Mouse (Mus musculus) thymus, adult 2 months (tissue): ENCODE measurements around the gene Aco2. TPM values are rescaled to one million over a fixed set of nuclear protein-coding genes. Genes with fewer than 3 reads are reported as not detected.

Source experiments
- DNase-seq: peaks from one replicate; pipeline ENCODE4 v3.0.0; 2021
- H3K27ac ChIP-seq: fragments of 200-500 bp; 2 replicates; pipeline ENCODE4 v1.5.1; 2012; ENCODE audit warnings: low read length, control low read depth; ENCODE audit not compliant: control insufficient read depth, insufficient read depth
- H3K27me3 ChIP-seq: fragments of 200-500 bp; 2 replicates; pipeline ENCODE4 v1.6.1; 2012; ENCODE audit warnings: mild to moderate bottlenecking, low read length, moderate library complexity, mixed read lengths; ENCODE audit not compliant: control insufficient read depth, insufficient read depth
- H3K36me3 ChIP-seq: fragments of 200-500 bp; 2 replicates; pipeline ENCODE4 v1.6.1; 2012; ENCODE audit warnings: mild to moderate bottlenecking, low read length, moderate library complexity; ENCODE audit not compliant: control insufficient read depth, insufficient read depth
- H3K4me1 ChIP-seq: fragments of 200-500 bp; replicated peaks from 2 replicates; pipeline ENCODE4 v1.6.1; 2012; ENCODE audit warnings: low read length; ENCODE audit not compliant: control insufficient read depth, insufficient read depth
- H3K4me3 ChIP-seq: fragments of 200-500 bp; 2 replicates; pipeline ENCODE4 v1.5.1; 2012; ENCODE audit warnings: mild to moderate bottlenecking, low read length, control low read depth, moderate library complexity; ENCODE audit not compliant: control insufficient read depth, insufficient read depth
- CTCF ChIP-seq: fragments of 200-500 bp; IDR thresholded peaks from 2 replicates; pipeline ENCODE4 v1.5.1; 2012; ENCODE audit warnings: mild to moderate bottlenecking, control low read depth, low read length, moderate library complexity, borderline replicate concordance; ENCODE audit not compliant: control insufficient read depth, poor library complexity, insufficient read depth; ENCODE audit errors: extremely low read depth
- POLR2A ChIP-seq: fragments of 200-500 bp; IDR thresholded peaks from 2 replicates; pipeline ENCODE4 v1.6.1; 2012; ENCODE audit warnings: mild to moderate bottlenecking, low read length, control low read depth, moderate library complexity; ENCODE audit not compliant: control insufficient read depth, poor library complexity, insufficient read depth; ENCODE audit errors: extremely low read depth
- WGBS: fragments of 180-500 bp; shearing (Covaris S2); methylation state at CpG from one replicate; pipeline ENCODE4 v1.1.7; 2018; 5-methylcytosine and 5-hydroxymethylcytosine counted together
- polyA plus RNA-seq: library from polyadenylated mRNA; depleted of rRNA; stranded (reverse); fragments of >200 nt; gene quantifications from 2 replicates; pipeline ENCODE4 v1.2.3, GENCODE M21; 2012; rRNA removed

Aco2 gene
- 342 and 377 TPM in 2 replicates for polyA plus RNA-seq

DNA sequence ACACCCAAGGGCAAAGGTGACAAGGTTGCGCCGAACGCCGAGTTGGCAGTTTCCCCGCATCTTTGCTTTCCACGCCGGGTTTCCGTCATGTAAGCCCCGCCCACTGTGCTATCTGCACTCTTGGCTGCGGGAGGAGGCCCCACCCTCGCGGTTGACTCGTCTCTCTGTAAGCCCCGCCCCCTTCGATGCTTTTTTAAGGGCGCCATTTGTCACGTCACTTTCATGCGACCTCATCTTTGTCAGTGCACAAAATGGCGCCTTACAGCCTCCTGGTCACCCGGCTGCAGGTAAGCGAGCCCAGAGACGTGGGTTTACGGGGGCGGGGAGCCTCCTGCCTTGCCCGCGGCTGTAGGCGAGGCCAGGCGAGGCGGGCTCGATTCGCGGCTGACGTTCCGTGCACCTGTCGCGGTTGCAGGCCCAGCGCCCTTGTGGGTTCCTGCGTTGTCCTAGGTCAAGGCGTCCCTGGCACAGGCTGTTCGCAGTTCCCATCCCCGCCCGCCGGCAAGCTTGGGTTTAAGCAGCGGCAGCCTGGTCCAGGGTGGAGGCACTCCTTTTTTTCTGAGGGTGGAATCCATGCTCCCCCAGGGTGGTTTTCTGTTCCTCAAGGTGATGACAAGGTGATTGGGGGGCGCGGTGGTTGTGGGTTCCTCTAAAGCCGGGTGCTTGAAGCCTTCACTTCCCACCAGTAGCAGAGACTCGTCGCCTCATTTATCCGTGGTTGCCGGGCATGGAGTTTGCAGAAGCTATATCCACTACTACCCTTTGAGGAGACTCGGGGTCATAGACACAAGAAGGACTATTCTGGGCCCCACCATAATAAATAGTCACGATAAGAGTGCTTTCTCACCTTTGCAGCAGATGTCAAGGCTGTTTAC, at the start of gene Aco2:
Gene Aco2, plus strand, starts transcription at position 48 of the 875 bp plus-strand sequence.
- Histone ChIP-seq H3K36me3 (peaks cover 28% of the 10 kb centered on the region), H3K4me3 (peak within 1 kb of the TSS; percentile 70), H3K27ac (peak within 1 kb of the TSS; percentile 90), H3K27me3 (no peaks in the 10 kb centered on the region), H3K4me1 (peaks cover 9% of the 10 kb centered on the region; the same call in 1 of the 2 replicates)
- peak; percentile 99 for DNase-seq
- WGBS, result under 1% methylated on average over 53 of the region's 53 CpGs
- TF ChIP-seq CTCF, result no peak
- TF ChIP-seq POLR2A, result peak; percentile 34; the same call in 1 of the 2 replicates

DNA sequence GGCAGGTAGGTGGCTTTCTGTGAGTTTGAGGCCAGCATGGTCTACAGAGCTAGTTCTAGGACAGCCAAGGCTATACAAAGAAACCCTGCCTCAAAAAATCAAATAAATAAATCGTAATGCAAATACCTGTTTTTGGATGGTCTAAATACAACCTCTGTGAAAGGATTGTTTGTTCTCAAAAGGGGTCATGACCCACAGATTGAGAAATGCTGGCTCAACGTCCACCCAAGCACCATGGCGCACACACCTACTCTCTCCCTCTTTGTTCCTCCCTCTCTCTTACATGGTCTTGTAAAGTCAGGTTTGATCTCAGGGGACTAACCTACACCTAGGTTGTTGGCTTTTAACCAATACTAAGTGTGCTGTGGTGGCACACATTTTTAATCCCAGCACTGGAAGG, 49.5 kb upstream of the Aco2 start:
- Histone ChIP-seq H3K27ac (no peak overlapping the region), H3K4me3 (no peak overlapping the region), H3K36me3 (no peaks in the 10 kb centered on the region; the same call in 1 of the 2 replicates), H3K27me3 (no peaks in the 10 kb centered on the region), H3K4me1 (no peaks in the 10 kb centered on the region)
- no peak for DNase-seq
- over 99% methylated on average over 3 of the region's 3 CpGs for WGBS
- TF ChIP-seq POLR2A, result no peak
- no peak for TF ChIP-seq CTCF

DNA sequence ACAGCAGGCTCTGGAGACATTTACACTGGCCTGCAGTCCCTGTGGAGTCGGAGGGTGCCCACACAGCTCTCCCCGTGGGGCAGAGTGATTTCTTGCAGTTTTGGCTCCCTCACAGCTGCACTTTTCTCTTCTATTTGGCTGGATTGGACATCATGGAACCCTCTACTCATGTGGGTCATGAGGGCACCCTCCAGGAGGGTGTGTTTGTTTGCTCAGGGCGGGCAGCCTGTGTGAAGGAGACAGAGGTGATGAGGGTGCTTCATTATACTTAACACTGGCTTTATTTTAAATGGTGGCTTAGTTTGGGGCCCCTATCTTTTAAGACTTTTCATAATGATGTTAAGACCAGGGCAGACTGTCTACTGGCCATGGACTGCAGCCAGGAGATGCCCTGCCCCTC, 47.3 kb upstream of the Aco2 start:
- WGBS, result 97% methylated on average over 3 of the region's 3 CpGs
- TF ChIP-seq CTCF (no peak), POLR2A (no peak)
- Histone ChIP-seq H3K36me3 (no peaks in the 10 kb centered on the region; the same call in 1 of the 2 replicates), H3K27me3 (no peaks in the 10 kb centered on the region), H3K27ac (no peak overlapping the region), H3K4me3 (no peak overlapping the region), H3K4me1 (no peaks in the 10 kb centered on the region)
- DNase-seq, result no peak

DNA sequence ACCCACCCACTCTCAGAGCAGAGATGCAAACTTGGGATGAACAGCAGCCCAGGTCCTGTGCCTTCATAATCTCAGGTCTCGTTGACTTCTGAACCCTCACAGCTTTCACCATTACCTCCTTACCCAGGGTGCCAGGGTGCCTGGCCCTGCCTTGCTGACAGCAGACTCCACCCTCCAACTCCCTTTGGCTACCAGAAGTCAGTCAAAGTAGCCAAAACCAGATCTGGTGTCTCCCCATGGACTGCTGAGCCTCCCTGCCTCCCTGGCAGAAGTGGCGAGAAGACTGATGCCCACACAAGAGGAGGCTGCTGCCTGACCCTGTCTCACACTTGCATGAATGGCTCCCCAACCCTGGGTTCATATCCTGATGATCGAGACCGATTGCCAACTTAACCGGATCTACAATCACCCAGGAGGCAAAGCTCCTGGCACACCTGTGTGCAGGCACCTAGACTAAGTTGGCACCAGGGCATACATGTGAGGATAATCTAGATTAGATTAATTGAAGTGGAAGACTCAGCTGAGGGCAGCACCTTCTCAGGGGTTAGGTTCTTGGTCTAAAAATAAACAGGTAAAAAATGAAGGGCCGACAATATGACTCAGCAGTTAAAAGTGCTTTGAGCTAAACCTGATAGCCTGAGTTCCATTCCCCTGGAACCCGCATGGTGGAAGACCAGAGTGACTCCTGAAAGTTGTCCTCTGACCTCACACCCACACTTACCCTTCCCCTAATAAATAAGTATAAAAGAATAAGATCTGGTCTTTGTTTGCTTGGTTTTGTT, 43.5 kb upstream of the Aco2 start:
- Histone ChIP-seq H3K4me1 (peaks cover 6% of the 10 kb centered on the region), H3K27ac (no peak overlapping the region), H3K27me3 (no peaks in the 10 kb centered on the region), H3K4me3 (no peak overlapping the region), H3K36me3 (no peaks in the 10 kb centered on the region)
- DNase-seq, result no peak
- 86% methylated on average over 7 of the region's 7 CpGs for WGBS
- no peak for TF ChIP-seq CTCF

DNA sequence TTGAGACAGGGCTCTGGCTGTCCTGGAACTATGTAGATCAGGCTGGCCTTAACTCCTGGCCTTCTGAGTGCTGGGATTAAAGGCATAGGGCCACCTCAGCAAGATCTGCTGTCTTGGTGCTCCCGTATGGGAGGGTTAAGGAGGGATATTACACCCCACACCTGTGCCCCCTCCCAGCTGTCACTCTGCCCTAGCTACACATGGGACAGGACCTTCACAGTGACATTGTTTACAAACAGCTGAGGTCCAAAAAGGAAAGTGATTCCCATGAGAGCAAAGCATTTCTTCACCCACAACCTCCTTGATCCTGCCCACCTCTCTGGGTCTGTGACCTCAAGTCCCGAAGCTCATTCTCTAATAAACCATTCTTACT, 42.9 kb upstream of the Aco2 start:
- Histone ChIP-seq H3K27ac (no peak overlapping the region), H3K27me3 (no peaks in the 10 kb centered on the region), H3K4me1 (peaks cover 6% of the 10 kb centered on the region), H3K4me3 (no peak overlapping the region), H3K36me3 (no peaks in the 10 kb centered on the region)
- TF ChIP-seq CTCF (no peak), POLR2A (no peak)
- DNase-seq, result no peak
- WGBS, result 85% methylated on average over 2 of the region's 2 CpGs

DNA sequence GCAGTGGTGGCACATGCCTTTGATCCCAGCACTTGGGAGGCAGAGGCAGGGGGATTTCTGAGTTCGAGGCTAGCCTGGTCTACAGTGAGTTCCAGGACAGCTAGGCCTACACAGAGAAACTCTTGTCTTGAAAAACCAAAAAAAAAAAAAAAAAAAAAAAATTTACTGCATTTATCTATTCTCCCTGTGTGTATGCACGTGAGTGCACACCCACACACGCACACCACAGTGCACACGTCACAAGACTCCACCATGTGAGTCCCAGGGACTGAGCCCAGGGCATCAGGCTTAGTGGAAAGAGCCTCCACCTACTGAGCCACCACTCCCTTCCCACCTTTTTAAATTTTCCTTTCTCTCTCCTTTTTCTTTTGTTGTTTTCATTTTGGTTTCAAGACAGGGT, 41.6 kb upstream of the Aco2 start:
- Histone ChIP-seq H3K36me3 (no peaks in the 10 kb centered on the region), H3K4me3 (no peak overlapping the region), H3K27ac (no peak overlapping the region), H3K27me3 (no peaks in the 10 kb centered on the region), H3K4me1 (peaks cover 6% of the 10 kb centered on the region)
- TF ChIP-seq POLR2A, result no peak
- TF ChIP-seq CTCF, result no peak
- 90% methylated on average over 4 of the region's 4 CpGs for WGBS
- DNase-seq, result no peak
